Mouse (Mus musculus): ENCODE data around the gene Dpp6. TPM values are rescaled to one million over a fixed set of nuclear protein-coding genes. Genes with fewer than 3 reads are reported as not detected.

Dpp6 gene
- polyA plus RNA-seq, 1 experiment, result 0.73 TPM

DNA sequence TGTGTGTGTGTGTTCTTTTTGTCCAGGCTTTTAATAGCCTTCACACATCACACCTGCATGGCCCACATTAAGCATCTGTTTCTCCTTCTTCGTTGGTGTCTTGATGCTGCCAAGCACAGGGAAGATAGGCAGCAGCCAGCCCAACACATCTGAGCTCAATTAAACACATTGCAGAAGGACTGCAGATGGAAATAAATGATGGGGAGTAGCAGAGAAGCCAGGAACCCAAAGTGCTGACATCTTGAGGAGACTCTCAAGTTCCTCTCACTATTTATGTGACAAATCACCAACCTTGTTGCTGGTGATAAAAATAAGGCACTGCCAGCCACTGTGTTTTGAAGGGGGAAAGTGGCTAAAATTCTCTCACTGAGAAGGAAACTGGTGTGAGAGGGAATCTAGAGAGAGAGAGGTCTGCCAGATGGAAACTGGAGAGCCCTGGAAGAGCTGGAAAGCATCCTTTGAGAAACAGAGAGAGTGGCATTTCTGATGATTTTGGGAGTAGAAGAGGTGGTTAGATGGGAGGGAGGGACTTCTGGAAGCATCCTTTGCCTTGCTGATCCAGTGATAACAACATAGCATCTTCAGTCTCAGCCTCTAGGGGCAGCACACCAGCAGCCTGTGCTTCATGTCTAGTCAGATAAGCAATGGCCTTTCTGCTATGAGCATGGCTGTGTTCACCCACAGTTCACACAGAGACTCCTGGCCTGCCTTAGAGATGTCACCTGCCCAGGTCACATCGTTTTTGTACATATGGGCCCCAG, 383.8 kb downstream of the Dpp6 start:
- no peak for DNase-seq (ENCODE audit: low spot score)

- no peak for DNase-seq (ENCODE audit: low spot score)
Observed at GRCm38 (mm10) chr5:27203131-27203530, 386.1 kb downstream of the Dpp6 start.

GRCm38 (mm10) chr5:27204721-27205120, 387.7 kb downstream of the Dpp6 start:
- DNase-seq (ENCODE audit: low spot score), result no peak

DNA sequence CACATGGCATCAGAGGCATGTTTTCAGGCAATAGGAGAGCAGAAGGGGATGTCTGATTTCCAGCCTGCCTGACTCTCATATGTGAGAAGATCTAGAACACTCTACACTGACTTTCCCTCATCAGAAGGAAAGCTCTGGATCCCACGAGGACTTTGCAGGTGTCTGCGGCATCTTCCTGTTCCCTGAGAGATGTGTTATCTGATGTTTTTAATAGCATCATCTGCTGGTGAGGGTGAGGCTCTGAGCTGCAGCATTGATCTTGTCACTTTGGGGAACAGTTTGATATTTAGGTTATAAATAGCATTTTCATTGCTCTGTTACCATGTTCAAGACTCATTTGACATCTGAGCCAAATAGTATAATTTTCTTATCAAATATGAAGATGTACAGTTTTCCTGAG, 388.8 kb downstream of the Dpp6 start:
- no peak for DNase-seq (ENCODE audit: low spot score)

GRCm38 (mm10) chr5:27206213-27206612, 389.2 kb downstream of the Dpp6 start:
- DNase-seq (ENCODE audit: low spot score), result no peak

- DNase-seq (ENCODE audit: low spot score), result no peak
Observed at GRCm38 (mm10) chr5:27220116-27220515, 403.1 kb downstream of the Dpp6 start.

DNA sequence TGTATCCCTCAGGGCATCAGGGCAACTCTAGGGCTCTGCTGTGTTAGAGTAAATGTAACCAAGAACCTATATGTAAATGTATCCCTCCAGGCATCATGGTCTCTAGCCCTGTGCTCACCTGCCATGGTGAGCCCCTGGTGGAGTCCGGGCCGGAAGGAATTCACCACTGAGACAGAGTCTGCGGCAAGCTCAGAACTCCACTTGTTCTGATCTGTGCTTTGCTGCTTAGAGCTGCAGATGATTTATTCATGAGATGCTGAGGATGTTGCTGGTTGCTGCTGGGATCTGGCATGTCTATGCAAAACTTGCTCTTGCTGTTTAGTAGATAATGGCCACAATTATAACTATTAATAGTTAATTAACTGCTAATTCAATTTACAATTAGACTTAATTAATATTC, 425.1 kb downstream of the Dpp6 start:
- DNase-seq (ENCODE audit: low spot score), result no peak

DNA sequence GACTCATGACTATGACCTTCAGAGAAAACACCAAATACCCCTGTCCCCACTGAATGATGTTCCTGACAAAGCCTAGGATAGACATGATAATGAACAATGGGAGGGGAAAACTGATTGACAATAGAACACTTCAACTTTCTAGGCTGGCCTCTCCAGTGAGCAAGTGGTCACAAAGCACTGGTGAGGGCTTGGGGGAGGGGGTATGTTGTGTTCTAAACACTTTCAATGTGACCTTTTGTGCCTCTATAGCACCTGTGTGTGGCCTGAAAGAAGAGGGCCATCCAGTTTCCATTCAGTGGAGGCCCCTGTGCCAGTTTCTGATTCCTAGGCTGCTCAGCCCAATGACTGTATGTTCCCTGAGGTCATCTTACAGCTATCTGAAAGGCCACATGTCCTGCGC, 426.2 kb downstream of the Dpp6 start:
- DNase-seq (ENCODE audit: low spot score), result no peak

DNA sequence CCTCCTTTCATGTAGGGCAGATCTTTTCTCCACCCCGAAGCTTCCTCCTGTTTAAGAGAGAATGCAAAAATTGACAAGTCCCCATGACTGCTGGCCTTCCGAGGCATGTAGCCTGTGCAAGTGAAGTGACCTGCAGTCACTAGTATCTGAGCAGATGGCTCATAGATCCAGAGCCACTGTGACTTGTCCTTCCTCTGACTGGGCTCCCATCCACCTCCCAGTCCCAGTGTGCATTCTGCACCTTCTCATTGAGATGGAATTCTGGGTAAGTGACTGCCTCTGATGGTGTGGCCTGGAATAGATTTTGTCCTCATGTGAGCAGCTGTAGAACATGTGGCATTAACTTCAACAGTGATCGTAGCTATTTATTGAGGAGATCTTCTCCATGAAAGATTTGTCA, 430.8 kb downstream of the Dpp6 start:
- no peak for DNase-seq (ENCODE audit: low spot score)

DNA sequence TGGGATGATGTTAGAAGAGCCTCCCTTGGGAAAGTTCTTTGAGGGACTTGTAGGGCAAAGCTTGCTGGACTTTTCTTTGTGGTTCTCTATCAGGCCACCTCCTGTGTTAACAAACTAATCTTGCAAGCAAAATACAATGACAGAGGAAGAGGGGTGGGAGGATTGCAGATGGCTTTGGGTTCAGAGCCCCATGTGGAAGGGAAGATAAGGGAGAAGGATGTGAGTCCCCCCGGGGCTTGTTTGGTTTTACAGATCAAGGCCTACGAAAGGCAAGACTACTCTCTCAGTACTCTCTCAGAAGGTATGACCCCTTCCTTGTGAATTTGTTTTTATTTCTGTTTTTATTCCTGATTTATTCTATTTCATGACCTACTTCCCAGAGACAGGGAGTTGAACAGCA, 431.7 kb downstream of the Dpp6 start:
- no peak for DNase-seq (ENCODE audit: low spot score)

DNA sequence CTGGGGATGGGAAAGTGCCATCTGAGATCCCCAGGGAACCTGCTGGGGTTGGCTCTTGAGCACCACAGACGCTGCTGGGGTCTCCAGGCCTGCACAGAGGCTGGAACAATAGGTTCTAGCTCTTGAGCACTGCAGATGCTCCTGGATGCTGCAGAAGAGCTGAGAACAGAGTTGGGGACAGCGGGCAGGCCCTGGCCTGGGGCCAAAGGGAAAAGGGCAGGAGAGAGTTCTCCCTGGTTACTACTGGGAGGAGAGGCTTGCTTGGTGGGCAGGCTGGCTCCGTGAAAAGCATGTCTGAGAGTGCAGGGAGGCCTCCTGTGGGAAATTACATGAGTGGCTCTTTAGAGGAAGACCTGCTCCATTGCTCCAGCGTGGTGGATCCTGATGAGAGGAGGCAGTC, 432.9 kb downstream of the Dpp6 start:
- no peak for DNase-seq (ENCODE audit: low spot score)

DNA sequence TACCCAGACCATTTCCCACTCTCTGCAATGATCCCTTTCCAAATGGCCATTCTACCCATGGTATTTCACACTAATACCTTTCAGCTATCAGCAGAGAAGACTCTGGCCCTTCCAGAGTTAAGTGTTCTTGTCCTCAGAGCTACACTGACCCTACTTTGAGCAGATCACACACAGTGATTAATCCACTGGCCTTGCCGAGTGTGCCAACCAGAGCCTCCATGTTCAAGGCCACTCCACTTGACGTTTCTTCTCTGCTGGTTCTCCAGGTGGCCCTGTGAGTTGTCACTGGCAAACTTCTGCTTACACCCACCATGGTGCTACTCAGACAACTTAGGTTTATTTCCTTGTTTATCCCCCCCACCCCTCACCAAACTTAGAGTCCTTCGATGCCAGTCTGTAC, 433.9 kb downstream of the Dpp6 start:
- DNase-seq (ENCODE audit: low spot score), result no peak

GRCm38 (mm10) chr5:27251361-27251760, 434.4 kb downstream of the Dpp6 start:
- no peak for DNase-seq (ENCODE audit: low spot score)

GRCm38 (mm10) chr5:27255247-27255646, 438.2 kb downstream of the Dpp6 start:
- DNase-seq (ENCODE audit: low spot score), result no peak

DNA sequence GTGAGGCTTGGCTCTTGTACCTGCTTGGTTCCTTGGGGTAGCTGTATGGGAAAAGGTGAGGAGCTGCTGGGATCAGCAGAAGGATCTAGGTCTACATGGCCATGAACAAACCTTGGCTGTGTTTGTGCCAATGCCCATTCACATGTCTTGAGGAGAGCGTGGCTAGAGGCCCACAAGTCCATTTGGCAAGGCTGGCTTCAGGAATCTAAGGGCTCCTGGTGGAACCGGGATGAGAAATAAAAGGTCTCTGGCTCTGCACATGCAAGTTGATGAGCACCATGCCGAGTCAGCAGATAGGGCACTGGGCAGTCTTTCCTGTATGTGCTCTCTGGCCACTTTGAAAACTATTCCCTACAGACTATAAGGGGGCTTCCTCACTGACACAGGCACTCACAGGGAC, 441.6 kb downstream of the Dpp6 start:
- no peak for DNase-seq (ENCODE audit: low spot score)

- no peak for DNase-seq (ENCODE audit: low spot score)
Observed at GRCm38 (mm10) chr5:27261746-27262727, 445.0 kb downstream of the Dpp6 start.

- no peak for DNase-seq (ENCODE audit: low spot score)
Observed at GRCm38 (mm10) chr5:27262751-27263150, 445.7 kb downstream of the Dpp6 start.

DNA sequence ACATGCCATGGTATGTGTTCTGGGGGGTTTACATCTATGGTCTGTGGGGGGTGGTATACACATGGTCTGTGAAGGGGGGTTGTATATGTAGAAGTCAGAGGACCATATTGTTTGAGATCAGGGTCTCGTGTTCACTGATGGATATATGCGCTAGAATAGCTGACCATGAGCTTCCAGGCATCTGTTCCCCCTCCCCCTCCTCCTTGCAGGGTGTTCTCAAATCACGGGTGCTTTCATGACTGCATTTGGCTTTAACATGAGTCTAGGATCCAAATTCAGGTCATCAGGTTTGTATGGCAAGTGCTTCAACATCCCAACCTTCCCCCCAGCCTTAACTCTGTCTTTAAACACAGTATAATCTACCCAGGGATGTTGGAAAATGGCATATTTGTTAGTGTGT, 448.3 kb downstream of the Dpp6 start:
- no peak for DNase-seq (ENCODE audit: low spot score)

- DNase-seq (ENCODE audit: low spot score), result no peak
Observed at GRCm38 (mm10) chr5:27271336-27271735, 454.3 kb downstream of the Dpp6 start.

GRCm38 (mm10) chr5:27274781-27275395, 457.9 kb downstream of the Dpp6 start:
- no peak for DNase-seq (ENCODE audit: low spot score)

GRCm38 (mm10) chr5:27275871-27276270, 458.9 kb downstream of the Dpp6 start:
- DNase-seq (ENCODE audit: low spot score), result no peak

DNA sequence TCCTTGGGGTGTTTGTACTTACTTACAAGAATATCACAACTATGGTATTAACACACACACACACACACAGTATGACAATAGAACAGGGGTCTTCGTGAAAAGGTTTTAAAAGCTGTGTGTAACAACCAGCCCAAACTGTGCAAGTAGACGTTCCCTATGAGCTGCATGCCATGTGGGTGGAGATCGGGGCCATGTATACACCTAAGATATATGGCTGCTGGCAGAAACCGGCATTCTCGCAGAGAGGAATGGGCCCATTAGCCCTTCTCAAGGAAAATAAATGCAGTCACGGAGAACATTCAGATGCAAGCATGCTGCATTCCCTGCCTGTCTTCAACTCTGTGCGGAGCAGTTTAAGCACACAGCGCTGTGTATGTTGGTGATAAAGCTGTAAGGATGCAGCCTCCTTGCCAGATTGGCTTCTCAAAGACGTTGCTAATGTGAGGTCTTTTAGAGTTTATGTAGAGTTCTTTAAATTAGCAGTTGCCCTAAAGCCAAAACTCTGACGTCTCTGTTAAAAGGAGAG, 461.2 kb downstream of the Dpp6 start:
- DNase-seq (ENCODE audit: low spot score), result no peak

Measured in urinary bladder, adult 2 months (tissue).